Mouse (Mus musculus): ENCODE measurements around the gene Defa25. TPM values are rescaled to one million over a fixed set of nuclear protein-coding genes. Genes with fewer than 3 reads are reported as not detected.

Gene Defa25
- polyA plus RNA-seq (2012; rRNA removed) = not detected in 2 replicates

GRCm38 (mm10) chr8:21084142-21084541, at the start of gene Defa25:
Gene Defa25 (plus strand): TSS chr8:21084442.

GRCm38 (mm10) chr8:21054747-21055146, 29.5 kb upstream of the Defa25 start, which contains the start of gene Defa23:
Gene Defa23 (plus strand): TSS chr8:21055047.

GRCm38 (mm10) chr8:21064738-21065137, 19.5 kb upstream of the Defa25 start, which contains the start of gene Defa35:
Gene Defa35 (plus strand): TSS chr8:21065038.

GRCm38 (mm10) chr8:21095950-21096349, 11.7 kb downstream of the Defa25 start, which contains the start of gene Gm14851:
Gene Gm14851 (minus strand): TSS chr8:21096050.

GRCm38 (mm10) chr8:21134342-21134741, 50.1 kb downstream of the Defa25 start, which contains the start of gene Defa30:
Gene Defa30 (plus strand): TSS chr8:21134642.

Other genes with a start within 250 kb of the Defa25 start
- gene Defb33, start 191.8 kb upstream of the Defa25 start, polyA plus RNA-seq (2012; rRNA removed) = not detected in 2 replicates
- gene Gm15056, start 181.8 kb upstream of the Defa25 start, polyA plus RNA-seq (2012; rRNA removed) = not detected in 2 replicates
- gene Gm6040, start 162.4 kb upstream of the Defa25 start, polyA plus RNA-seq (2012; rRNA removed) = not detected in 2 replicates
- gene AY761185, start 139.7 kb upstream of the Defa25 start, polyA plus RNA-seq (2012; rRNA removed) = not detected in 2 replicates
- gene Defa21, start 58.9 kb upstream of the Defa25 start, polyA plus RNA-seq (2012; rRNA removed) = not detected in 2 replicates
- gene Defa23, start 29.4 kb upstream of the Defa25 start, polyA plus RNA-seq (2012; rRNA removed) = not detected in 2 replicates
- gene Defa35, start 19.4 kb upstream of the Defa25 start, polyA plus RNA-seq (2012; rRNA removed) = not detected in 2 replicates
- gene Gm14851, start 11.6 kb downstream of the Defa25 start, polyA plus RNA-seq (2012; rRNA removed) = not detected in 2 replicates
- not detected in 2 replicates for gene Defa30, start 50.2 kb downstream of the Defa25 start, polyA plus RNA-seq (2012; rRNA removed)
- 1.0 TPM in 1 of 2 replicates, not detected in the other for gene Defa22, start 77.8 kb downstream of the Defa25 start, polyA plus RNA-seq (2012; rRNA removed)
- gene Defa31, start 107.2 kb downstream of the Defa25 start, polyA plus RNA-seq (2012; rRNA removed) = not detected in 2 replicates
- gene Gm15293, start 117.1 kb downstream of the Defa25 start, polyA plus RNA-seq (2012; rRNA removed) = not detected in 2 replicates
- gene Gm15292, start 165.3 kb downstream of the Defa25 start, polyA plus RNA-seq (2012; rRNA removed) = not detected in 2 replicates
- not detected in 2 replicates for gene Defa27, start 231.1 kb downstream of the Defa25 start, polyA plus RNA-seq (2012; rRNA removed)
- gene Defa29, start 242.6 kb downstream of the Defa25 start, polyA plus RNA-seq (2012; rRNA removed) = not detected in 2 replicates